Mouse (Mus musculus) thymus, postnatal 14 days (tissue): ENCODE data around the gene Csn1s1.

Source experiments
- DNase-seq: peaks from one replicate; pipeline ENCODE4 v3.0.0; 2021

Csn1s1 gene

GRCm38 (mm10) chr5:87665908-87666307, at the start of gene Csn1s1:
TSS of gene Csn1s1 (plus strand) at chr5:87666208.
- no peak for DNase-seq

- DNase-seq: no peak
Observed at GRCm38 (mm10) chr5:87622681-87623080, 43.3 kb upstream of the Csn1s1 start.

- no peak for DNase-seq
Observed at GRCm38 (mm10) chr5:87642787-87643186, 23.2 kb upstream of the Csn1s1 start.

GRCm38 (mm10) chr5:87699530-87699929, 33.5 kb downstream of the Csn1s1 start, which contains the start of gene Csn2:
TSS of gene Csn2 (minus strand) at chr5:87699630.
- DNase-seq: no peak

GRCm38 (mm10) chr5:87705891-87706290, 39.9 kb downstream of the Csn1s1 start:
- DNase-seq: no peak
